Mouse (Mus musculus) heart, postnatal 36 days (tissue): ENCODE measurements around the gene Lmo3. TPM values are rescaled to one million over a fixed set of nuclear protein-coding genes. Genes with fewer than 3 reads are reported as not detected.

ENCODE experiments used
- DNase-seq, 2 experiments: peaks; one replicate each; pipeline ENCODE4 v3.0.0; 2021 to 2022
- intact Hi-C: fragments of 180-260 bp; cut with DNase I; formaldehyde crosslinking; loops from one replicate; pipeline ENCODE4 v1.15.1; 2025
- total RNA-seq, 2 experiments: library from RNA; stranded (reverse); gene quantifications; 2 replicates each; pipeline ENCODE4 v1.2.3; 2021

The Lmo3 gene
- total RNA-seq, 2 experiments from 2014 or later, result not detected

DNA sequence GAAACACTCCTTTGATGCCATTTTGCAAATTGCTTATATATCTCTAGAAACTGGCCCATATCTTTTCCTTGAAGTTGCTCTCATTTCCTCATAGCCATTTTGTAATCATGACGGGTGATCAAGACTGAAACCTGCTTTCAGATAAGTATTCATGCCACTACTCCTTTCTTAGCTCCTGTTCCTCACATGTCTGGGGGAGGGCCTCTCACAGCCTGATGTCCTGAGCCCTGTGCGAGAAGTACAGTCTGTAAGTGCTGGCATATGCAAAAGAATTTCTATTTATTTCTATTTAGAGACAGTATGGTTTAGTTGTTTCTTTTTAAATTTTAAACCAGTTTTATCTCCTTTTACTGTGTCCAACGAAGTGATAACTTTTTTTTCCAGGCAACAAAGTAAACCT lies 256.6 kb downstream of the Lmo3 start:
- intact Hi-C loops, result no loop called here
- DNase-seq, result no peak

DNA sequence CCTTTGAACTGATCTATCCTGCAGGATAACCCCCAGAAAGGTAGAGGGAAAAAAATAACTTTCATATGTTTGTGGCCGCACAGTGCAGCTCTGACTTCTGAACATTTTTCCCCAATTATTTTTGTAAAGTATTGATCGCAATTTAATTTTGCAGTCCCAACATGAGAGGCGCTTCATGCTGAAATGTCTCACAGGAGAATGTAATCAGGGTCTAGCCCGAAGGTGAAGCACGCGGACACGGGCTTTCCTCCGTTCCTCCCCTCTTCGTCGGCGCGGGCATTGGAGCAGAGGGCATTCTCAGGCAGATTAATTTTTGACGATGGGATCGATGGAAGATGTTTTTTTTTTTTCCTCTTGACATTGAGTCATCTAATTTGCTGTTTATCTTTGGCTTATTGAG lies 258.4 kb downstream of the Lmo3 start:
- no peak for DNase-seq
- intact Hi-C loops, result no loop called here

DNA sequence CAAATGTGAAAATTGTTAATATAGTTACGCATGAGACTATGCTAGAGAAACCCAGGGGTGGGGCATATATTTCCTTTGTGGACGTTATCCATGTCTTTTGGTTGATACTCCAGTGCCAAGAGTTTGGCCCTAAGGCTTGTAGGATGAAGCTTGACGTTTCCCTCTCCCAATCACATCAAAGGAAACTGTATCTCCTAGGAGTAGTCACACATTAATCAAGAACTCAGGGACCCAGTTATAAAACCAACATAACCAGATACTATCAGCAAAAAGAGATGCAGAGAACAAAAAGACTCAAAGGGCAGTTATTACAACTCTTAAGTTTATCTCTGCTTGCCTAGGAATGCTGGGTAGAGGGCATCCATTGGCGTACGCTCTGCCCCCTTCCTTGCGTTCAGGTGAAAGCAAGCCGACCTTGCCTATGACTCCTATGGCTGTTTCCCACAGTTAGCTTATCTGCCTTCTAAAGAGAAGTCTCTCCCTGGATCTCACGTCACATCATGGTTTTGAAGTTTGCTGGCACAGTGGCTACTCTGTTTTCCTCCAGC lies 261.5 kb downstream of the Lmo3 start:
- DNase-seq, result no peak
- intact Hi-C loops, result no loop called here

Other genes with a start within 250 kb of the Lmo3 start
- gene Igbp1b, start 76.6 kb upstream of the Lmo3 start, total RNA-seq, result not detected